Mouse (Mus musculus): ENCODE measurements at regions not wholly inside any gene's neighbourhood (a gene's known extent, or its start where the extent isn't known, plus 50 kb on each side); places are given as distances from the start of the nearest gene placed in this dataset.

- no peak for DNase-seq (ENCODE audit: low spot score in 2 of 2)
These were observed 243.8 kb upstream of the Tprg start for GRCm38 (mm10) chr16:25042669-25043440.

GRCm38 (mm10) chr16:25044637-25045036 is 242.0 kb upstream of the Tprg start:
- DNase-seq (ENCODE audit: low spot score in 2 of 2) = no peak

DNA sequence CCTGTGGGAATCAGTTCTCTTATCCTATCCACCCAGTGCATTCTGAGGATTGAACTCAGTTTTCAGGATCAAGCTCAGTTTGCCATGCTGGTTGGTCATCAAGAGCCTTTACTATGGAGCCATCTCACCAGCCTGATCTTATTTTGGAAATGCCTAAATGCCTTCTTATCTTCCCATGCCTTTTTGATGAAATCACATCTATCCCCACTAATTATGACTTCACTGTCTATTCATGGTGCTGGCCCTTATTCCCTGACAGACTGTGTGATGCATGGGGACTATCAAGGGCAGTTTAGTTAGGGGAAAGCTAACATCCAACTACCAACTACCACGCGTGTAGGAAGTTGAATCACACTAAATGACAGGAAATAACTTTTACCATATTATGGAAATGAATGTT is 238.9 kb upstream of the Tprg start:
- no peak for DNase-seq (ENCODE audit: low spot score in 2 of 2)

DNA sequence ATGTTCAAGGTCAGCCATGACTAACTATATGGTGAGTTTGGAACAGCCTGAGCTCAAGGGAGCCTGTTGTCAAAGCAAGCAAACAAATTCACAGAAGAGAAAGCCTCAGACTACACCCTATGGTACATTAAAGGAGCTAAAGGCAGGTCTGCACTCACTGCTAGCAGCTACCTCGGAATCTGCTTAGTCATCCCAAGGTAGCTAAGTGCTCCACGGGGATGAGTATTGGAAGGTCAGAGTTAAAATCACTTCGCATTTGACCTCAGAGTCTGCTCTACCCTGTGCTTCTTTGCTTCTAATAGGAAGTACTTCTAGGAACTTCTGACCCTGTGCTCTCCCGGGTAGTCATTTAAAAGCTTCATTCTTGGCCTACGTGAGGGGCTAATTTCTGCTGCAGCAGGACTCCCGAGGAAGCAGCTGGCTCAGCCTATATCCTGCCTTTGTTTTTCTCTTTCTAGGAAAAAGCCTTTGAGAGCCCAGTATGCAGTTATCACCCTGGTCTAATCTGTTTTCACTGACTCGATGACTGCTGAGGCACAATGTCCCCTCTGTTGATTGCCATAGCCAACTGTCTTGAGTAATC is 236.6 kb upstream of the Tprg start:
- no peak for DNase-seq (ENCODE audit: low spot score in 2 of 2)

GRCm38 (mm10) chr16:25051044-25051443 is 235.6 kb upstream of the Tprg start:
- DNase-seq (ENCODE audit: low spot score in 2 of 2) = no peak

DNA sequence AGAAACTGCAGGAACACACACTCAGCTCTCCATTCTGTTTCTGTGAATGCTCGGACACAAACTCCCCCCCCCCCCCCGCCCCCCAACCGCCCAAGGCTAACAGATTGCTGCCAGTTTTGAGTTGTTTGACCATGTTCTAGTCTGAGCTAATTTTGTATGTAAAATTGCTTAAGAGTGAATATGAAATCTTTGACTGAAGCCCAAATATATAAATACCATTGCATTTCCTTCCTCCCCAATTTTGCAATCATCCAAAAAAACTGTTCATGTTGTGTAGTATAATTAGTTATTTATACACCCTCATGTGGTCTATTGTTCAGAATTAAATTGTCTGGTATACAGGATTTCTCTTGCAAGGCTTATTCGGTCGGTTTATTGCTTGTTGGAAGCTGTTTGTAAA is 234.2 kb upstream of the Tprg start:
- no peak for DNase-seq (ENCODE audit: low spot score in 2 of 2)

DNA sequence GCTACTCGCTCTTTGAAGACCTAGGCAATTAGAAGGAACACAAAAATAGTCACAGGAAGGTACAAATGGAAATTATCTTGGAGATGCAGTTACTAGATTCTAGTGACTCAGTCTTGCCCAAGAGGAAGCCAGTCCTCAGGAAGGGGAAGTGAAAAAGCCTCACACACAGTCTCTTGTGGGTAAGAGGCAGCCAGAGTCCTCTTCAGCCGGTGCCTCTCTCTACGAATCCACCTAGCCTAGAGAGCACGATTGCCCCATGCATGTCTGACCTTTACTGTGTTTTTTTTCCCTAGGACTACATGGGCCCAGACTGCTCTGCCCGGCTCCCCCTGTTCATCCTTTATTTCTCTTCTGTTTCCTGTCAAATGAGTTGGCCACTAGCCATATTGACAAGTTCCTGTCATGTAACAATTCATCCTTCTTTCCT is 233.7 kb upstream of the Tprg start:
- DNase-seq (ENCODE audit: low spot score in 2 of 2) = peak; percentile 32 to 62

DNA sequence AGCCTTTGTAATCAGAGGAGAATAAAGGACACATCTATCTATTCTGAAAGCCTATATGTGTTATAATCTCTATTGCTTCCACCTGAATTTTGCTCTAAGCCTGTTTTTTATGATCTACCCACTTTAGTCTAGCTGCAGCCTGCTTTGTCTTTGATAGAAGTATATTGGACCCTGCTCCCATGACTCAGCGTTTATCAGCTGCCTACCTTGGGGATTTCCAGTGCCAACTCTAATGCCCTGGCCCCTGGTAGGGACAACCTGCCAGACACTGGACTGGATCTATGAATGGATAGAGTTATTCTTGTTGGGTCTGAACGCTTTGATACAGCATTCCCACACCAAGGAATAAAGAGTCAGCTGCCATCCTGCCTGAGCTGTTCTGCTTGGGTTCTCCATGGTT is 232.3 kb upstream of the Tprg start:
- DNase-seq (ENCODE audit: low spot score in 2 of 2) = no peak

DNA sequence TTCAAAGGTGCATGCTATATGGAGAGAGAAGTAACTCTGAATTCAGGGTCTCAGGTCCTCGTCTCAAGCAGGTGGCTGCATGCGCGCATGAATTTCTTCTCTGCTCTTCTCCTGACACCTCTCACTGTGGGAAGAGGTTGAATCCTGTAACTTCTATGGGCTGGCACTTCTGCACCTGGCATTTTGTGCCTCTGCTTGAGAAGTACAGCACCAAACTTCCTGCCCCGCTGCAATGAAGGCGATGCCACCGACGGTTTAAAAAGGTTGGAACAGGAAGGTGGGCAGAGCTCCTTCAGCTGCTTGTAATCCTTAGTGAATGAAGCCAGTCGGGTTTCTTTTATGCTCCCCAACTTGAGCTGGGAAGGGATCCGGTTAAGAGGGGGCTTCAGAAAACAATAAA is 231.2 kb upstream of the Tprg start:
- DNase-seq (ENCODE audit: low spot score in 2 of 2) = no peak

DNA sequence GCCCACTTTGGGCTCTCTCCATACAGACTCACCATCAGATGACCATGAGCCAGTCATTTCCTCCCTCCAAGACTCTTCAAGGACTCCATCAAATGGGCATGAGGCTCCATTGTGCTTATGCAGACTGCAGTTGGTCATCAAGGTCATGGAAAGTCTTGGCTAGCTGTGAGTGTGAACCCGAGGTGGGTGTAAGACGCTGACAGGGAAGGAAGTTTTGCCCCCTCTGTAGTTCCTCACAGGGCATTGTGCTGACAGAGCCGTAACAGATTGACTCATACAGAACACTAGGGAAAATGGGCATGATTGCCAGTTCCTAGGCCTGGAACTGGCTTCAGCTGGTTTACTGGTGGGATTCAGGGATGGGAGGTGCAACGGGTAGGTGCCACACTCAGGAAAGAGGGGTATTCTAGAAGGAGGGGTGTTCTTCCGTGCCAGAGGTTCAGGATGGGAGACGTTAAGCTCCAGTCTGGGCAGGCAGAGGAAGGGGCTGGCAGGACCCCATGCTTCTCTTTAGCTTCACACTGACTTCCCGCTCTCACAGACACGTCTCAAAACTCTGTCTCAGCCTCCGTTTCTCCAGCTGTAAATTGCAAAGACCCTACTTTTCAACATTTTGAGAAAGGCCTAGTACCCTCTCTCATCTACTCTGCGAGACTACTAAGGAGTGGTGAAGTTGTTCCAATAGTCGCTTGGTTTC is 228.4 kb upstream of the Tprg start:
- DNase-seq (ENCODE audit: low spot score in 2 of 2) = no peak

DNA sequence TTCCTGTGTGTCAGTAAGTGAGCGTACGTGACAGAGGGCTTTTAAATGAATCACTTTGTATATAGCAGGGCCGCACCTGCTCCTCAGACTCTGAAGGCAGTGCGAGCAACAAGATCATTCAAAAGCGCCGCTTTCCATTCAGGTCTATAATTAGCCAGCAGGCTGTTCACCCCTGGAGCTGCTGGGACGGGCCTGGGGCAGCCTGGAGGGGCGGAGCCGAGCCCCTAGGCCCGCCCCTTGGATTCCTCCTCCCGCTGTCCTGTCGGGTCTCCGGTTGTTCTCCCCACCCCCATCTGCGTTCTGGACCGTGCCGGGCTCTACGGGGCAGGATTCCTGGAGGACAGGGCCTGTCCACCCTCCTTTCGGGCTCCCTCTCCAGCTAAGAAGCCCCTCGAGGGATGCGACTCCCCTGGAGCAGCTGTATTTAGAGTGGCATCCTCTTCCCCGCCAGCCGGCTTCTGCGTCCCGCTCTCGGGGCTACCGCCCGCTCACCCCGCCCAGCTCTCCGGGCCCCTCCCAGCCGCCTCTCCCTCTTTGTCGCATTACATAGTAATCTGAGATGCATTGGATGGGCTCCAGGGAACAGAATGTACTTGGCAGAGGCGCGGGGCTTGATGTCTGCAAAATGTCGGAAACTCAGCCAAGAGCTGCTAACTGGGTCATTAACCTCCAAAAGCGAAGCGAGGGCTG is 227.7 kb upstream of the Tprg start:
- DNase-seq (ENCODE audit: low spot score in 2 of 2) = peak; percentile 45 to 74

DNA sequence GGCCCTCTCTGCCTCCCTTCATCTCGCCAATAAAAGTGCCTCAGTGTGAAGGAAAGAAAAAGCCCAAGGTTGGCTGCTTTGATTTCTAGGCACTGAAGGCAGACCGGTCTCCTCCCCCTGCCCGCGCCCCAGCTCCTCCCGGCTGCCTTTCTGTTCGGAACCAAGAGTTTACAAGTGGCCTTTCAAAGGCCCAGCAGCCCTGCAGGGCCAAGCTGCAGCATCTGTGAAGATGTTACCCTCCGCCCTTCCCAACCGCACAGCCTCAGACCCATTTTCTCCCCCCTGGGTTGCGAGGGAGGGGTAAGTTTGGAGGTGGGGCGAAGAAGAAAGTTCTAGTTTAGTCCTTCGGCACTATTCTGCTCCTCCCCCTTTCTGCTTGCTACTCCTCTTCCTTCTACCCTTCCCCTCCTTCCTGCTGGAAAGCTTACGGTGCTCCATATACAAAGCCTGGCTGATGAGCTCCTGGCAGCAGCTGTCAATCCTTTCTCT is 227.1 kb upstream of the Tprg start:
- no peak for DNase-seq (ENCODE audit: low spot score in 2 of 2)

DNA sequence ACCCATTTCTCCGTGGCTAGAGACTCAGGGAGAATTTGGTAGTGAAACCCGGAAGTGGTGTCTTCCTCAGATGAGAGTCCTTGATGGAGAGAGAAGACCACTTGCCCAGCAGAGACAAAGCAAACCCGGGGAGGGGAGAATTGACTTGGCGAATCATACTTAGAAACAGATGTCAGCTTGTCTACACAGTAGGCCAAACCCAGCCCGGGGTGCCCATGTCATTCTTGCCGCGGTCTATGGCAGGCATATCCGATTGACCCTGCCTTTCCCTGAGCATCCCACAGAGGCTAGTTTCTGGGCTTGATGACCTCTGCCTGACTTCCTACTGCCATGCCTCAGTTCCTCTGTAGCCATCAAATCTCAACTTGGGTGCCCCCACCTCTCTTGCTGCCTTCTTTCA is 226.4 kb upstream of the Tprg start:
- no peak for DNase-seq (ENCODE audit: low spot score in 2 of 2)

- DNase-seq (ENCODE audit: low spot score in 2 of 2) = no peak
These were observed 225.0 kb upstream of the Tprg start for GRCm38 (mm10) chr16:25061631-25062030.

DNA sequence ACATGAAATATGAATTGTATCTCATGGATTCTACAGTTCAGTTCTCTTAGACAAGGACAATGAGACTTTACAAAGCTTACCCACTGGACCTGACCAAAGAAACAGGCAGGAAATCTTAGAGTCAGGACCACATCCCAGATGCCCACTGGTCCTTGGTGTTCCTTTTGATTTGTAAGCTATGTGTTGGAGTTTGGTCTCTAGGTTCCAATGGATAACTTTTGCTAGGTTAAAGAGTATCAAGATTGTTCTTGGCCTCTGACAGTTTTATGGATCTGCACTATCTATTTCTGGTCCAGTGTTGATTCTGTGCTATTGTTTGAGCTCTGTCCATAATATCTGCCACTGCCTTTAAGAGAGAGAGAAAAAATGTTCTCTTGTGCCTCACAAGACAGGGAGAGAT is 222.6 kb upstream of the Tprg start:
- no peak for DNase-seq (ENCODE audit: low spot score in 2 of 2)

DNA sequence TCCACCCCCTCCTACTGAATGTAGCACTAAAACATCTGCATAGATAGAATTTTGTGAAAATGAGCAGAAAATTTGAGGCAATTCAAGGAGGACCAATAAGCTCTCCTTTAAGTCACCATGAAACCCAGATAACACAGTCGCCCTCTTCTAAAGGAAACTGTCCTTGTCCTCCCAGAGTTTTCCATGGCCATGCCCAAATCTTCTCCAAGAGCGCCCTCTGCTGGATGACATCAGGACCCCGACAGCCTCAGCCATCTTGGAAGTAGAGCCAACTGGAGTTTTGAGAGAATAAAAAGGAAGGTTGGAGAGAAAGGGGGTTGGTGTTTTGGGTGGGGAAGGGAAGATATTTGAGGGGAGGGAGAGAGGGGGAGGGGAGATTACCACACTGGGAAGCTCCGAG is 222.1 kb upstream of the Tprg start:
- peak; percentile 62 to 88 for DNase-seq (ENCODE audit: low spot score in 2 of 2)

- no peak for DNase-seq (ENCODE audit: low spot score in 2 of 2)
These were observed 219.8 kb upstream of the Tprg start for GRCm38 (mm10) chr16:25066822-25067221.

- no peak for DNase-seq (ENCODE audit: low spot score in 2 of 2)
These were observed 219.1 kb upstream of the Tprg start for GRCm38 (mm10) chr16:25067276-25068249.

DNA sequence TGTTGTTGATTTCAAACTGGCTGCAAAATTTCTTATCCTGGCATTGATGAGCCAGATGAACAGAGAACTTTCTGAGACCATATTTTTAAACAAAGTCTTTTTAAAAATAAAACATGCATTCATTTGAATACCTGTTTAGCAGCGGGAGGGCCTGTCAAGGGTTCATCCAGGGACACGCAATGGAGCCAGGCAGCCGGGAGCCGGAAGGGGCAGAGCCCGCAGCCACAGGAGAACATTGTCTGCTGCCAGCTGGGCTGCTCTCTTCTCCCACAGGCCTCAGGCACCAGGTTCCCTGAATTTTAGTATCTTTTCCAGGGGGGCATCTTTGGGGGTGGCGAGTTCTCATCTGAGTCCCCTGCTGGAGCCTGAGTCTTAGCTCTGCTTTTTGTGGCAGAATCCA is 205.8 kb upstream of the Tprg start:
- DNase-seq (ENCODE audit: low spot score in 2 of 2) = no peak

DNA sequence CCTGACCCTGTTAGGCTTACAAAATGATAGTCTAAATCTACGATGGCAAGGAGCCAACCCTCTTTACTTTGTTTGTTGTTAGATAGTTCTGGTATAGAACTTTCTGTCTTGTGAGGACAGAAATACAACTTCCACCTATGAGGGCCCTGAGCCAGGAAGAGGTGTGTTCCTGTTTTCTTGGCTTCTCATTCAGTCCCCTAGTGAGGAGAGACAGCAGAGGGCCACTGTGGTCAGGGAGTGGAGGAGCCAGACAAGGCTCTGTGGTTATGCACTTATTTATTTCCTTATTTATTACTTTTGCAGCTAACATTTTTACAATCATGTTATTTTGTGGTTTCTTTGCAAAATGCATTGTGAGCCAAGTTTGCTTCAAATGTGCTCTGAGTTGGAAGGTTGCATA is 202.9 kb upstream of the Tprg start:
- no peak for DNase-seq (ENCODE audit: low spot score in 2 of 2)
